Comparison of ENCODE assay signal across 13 mouse cellular contexts in the genomic region with DNA sequence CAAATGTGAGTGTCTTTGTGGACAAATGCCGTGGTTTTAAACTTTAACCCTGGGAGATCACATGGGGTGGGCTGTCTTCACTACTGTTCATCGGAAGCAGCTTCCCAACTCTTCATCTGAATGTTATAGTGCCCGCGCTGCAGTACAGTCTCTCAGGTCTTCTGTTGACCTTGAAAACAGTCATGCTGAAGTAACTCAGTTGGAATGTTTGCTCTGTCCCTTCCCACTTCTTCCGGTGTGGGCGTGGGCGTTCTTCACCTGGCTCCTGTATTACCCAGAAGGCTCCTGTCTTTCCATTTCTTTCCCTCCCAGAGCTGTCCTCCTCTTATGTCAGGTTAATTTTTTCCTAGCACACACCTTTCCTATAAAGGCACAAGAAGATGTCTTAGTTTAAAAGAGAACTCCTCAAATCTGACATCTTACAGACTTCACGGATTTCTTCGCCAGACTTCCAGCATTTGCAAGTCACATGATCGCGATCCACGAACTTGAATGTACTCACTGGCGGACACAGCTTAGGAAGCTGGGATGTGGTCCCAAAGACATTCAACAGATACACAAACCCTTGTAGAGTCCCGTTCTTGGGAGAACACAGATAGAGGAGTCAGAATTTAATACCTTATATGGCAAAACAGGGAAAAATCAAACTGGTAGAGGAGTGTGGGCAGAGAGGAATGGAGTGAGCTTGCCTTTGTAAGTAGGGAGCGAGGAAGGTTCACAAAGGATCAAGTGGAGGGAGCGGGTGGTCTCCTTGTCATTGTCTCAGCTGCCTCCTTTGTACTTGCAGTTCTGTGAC.
DNase-seq lines count a peak whose midpoint lies in the region; ATAC-seq and TF ChIP-seq lines count a peak whose summit lies in the region.
"Had no signal": no experiment of that assay in that cellular context is flagged by ENCODE, and none has a peak within 500 bp of the region (broad histone marks: within the 10 kb centered on the region; RNA-seq: fewer than 3 reads in every experiment).

No protein-coding gene starts in this region.

- H3K4me3 ChIP-seq in gastrocnemius, adult 2 months, result no peak overlapping the region
- no peak overlapping the region for H3K4me3 ChIP-seq in kidney, postnatal 0 days (replicated peaks; ENCODE audit: low read depth, low read length)
- no peak overlapping the region for H3K4me3 ChIP-seq in kidney, embryonic 16.5 days (ENCODE audit: low read length)

- no peak overlapping the region for H3K4me2 ChIP-seq in kidney, postnatal 0 days (ENCODE audit: low read length)
- no peak overlapping the region for H3K4me2 ChIP-seq in kidney, embryonic 16.5 days (replicated peaks; ENCODE audit: low read depth, low read length)

- ATAC-seq in kidney, postnatal 0 days (replicated peaks; ENCODE audit: low FRiP score, low read depth), result 0 out of 2 replicates have a peak, but pooled peaks have one; percentile 33
- ATAC-seq in kidney, embryonic 16.5 days (ENCODE audit: low FRiP score, low TSS enrichment), result no peak
- ATAC-seq: forebrain, embryonic 14.5 days had no signal

- no peak for TF ChIP-seq CTCF in gastrocnemius, adult 2 months (IDR thresholded peaks at IDR 0.05)
- no peak for TF ChIP-seq CTCF in kidney, postnatal 0 days (IDR thresholded peaks at IDR 0.05; ENCODE audit: low read depth)

- no peak overlapping the region for H3K9ac ChIP-seq in kidney, postnatal 0 days (ENCODE audit: low read depth, low read length)
- no peak overlapping the region for H3K9ac ChIP-seq in kidney, embryonic 16.5 days (replicated peaks; ENCODE audit: low read length)

- H3K27ac ChIP-seq in gastrocnemius, adult 2 months, result peak overlapping the region; percentile 66
- no peak overlapping the region for H3K27ac ChIP-seq in kidney, postnatal 0 days
- no peak overlapping the region for H3K27ac ChIP-seq in kidney, embryonic 16.5 days (ENCODE audit: low read length)

- H3K9me3 ChIP-seq in kidney, postnatal 0 days (replicated peaks; ENCODE audit: low read length), result no peaks in the 10 kb centered on the region
- peaks cover 4% of the 10 kb centered on the region; the same call in 1 of the 2 replicates for H3K9me3 ChIP-seq in kidney, embryonic 16.5 days (ENCODE audit: low read length)

- 90% methylated on average over 16 of the region's 16 CpGs for WGBS in kidney, postnatal 0 days
- WGBS in kidney, embryonic 16.5 days, result 90% methylated on average over 16 of the region's 16 CpGs

- no peak for DNase-seq in gastrocnemius, adult 2 months
- DNase-seq in gastrocnemius, postnatal 4 days (ENCODE audit: low spot score in 2 of 2), result no peak
- DNase-seq in kidney, postnatal 0 days (ENCODE audit: low spot score), result no peak
- DNase-seq in kidney, postnatal 10 days, result no peak
- peak; percentile 29 for DNase-seq in urinary bladder, postnatal 14 days (ENCODE audit: low spot score)
- no peak for DNase-seq in urinary bladder, adult 2 months (ENCODE audit: low spot score)
- peak; percentile 83 for DNase-seq in yolk sac, embryonic 10.5 days (ENCODE audit: low spot score)
- DNase-seq: cerebellum, postnatal 10 days; kidney, postnatal 14 days; layer of hippocampus, adult 9-11 months; thymus, postnatal 36 days had no signal

- no peaks in the 10 kb centered on the region for H3K27me3 ChIP-seq in kidney, postnatal 0 days (ENCODE audit: insufficient read depth, low read length)
- H3K27me3 ChIP-seq in kidney, embryonic 16.5 days (ENCODE audit: insufficient read depth, low read length), result no peaks in the 10 kb centered on the region

- no peaks in the 10 kb centered on the region for H3K36me3 ChIP-seq in kidney, postnatal 0 days (ENCODE audit: insufficient read depth, low read length)
- H3K36me3 ChIP-seq in kidney, embryonic 16.5 days (ENCODE audit: insufficient read depth, low read length), result peaks cover 4% of the 10 kb centered on the region; the same call in 1 of the 2 replicates

- H3K4me1 ChIP-seq in kidney, postnatal 0 days (replicated peaks; ENCODE audit: insufficient read depth, low read length), result no peaks in the 10 kb centered on the region
- H3K4me1 ChIP-seq in kidney, embryonic 16.5 days (ENCODE audit: insufficient read depth, low read length), result peaks cover 3% of the 10 kb centered on the region; the same call in 1 of the 2 replicates

- intact Hi-C loops in gastrocnemius, adult 2 months (cut with DNase I), result no loop called here

Comparison
In these comparisons a context has a peak if more than half of its experiments do, and no peak if none do; other contexts are left out.
1. DNase-seq: peak in urinary bladder, postnatal 14 days (single experiment) and yolk sac, embryonic 10.5 days (single experiment); none in gastrocnemius, adult 2 months (single experiment), gastrocnemius, postnatal 4 days (0 of 2), kidney, postnatal 0 days (single experiment), kidney, postnatal 10 days (single experiment) and urinary bladder, adult 2 months (single experiment).